Mouse (Mus musculus): ENCODE data around the gene Disp2.

The Disp2 gene

DNA sequence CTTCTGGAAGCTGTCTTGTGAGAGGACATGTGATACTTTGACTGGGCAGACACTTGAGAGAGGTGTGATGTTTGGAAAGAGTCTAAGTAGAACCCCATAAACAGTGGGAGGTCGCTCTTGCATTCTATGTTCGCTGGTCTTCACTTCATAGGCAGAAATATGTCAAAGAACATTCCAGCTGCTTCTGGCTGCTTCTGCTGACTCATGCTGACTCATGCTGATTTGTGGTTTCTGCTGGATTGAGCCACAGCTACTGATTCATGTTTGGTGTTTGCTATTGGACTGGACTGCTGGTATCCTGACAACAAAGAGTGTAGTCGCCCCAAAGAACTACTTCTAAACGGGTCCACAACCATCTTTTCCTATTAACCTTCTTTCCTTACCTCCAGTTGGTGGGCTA, 62.3 kb downstream of the Disp2 start:
- no peak for DNase-seq (ENCODE audit: low spot score in 2 of 2)

DNA sequence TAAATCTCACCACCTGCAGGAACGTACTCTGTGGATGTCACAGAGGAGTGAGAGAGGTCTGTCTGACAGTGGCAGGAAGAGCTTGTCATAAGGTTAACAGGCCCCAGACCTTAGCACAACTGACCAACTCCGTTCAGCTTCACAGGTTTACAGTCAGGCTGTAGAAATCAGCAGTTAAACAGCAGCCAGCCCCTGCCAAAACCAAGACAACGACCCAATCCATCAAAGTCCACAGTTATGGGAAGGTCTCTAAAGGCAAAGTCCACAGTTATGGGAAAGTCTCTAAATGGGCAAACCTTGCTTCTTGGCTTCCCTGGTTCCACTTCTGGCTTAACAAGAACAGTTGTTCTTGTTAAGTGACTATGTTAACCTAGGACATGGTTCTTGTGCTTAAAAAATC, 64.9 kb downstream of the Disp2 start:
- DNase-seq (ENCODE audit: low spot score in 2 of 2), result no peak

DNA sequence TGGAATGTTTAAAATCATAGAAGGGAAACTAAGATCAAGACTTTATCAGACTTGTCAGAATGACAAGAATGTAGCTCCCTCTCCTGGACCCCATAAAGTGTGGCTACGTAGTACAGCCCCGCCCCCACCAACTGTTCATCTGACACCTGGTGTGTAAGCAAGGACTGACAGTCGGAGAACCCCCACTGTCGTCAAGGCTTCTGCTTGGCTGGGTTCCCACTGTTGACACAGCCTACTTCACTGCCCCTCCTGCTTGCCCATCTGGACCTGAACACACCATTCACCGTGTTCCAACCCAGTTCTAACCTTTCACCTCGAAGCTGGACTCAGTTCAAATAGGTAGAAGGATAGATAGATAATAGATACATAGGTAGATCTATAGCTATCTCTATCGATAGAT, 66.7 kb downstream of the Disp2 start:
- DNase-seq (ENCODE audit: low spot score in 2 of 2), result no peak

DNA sequence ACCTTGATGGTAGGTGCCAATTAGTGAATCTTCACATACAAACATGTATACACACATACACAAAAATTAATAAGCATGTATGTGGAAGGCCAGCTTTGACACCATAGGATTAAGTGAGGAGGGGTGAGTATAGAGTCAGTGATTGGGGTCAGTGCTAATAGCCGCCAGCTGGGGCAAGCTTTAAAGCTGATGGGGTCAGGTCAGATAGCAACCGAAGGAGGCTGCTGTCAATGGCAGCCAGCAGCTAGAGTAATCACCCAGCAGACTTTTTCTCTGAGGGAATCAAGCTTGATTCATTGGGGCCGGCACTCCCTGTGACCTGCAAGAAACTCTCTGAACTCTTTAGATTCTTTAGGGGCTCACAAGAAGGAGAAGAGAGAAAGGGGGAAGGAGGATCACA, 72.2 kb downstream of the Disp2 start:
- DNase-seq (ENCODE audit: low spot score in 2 of 2), result no peak
